Mouse (Mus musculus) ES-E14 (cell line): ENCODE results near the gene Trim23. TPM values are rescaled to one million over a fixed set of nuclear protein-coding genes. Genes with fewer than 3 reads are reported as not detected.
A peak's percentile ranks its signal among the peaks of the same experiment; 100 is the strongest.

Experiments
- DNase-seq: peaks from one replicate; pipeline ENCODE4 v3.0.0-alpha.2; 2013; ENCODE audit warnings: low read depth, low spot score
- H3K27ac ChIP-seq: 2 replicates; pipeline ENCODE4 v1.5.1; 2012; ENCODE audit warnings: low read depth, mild to moderate bottlenecking, low read length, moderate library complexity, mixed read lengths; ENCODE audit not compliant: poor library complexity, insufficient read depth, severe bottlenecking
- H3K36me3 ChIP-seq: 2 replicates; pipeline ENCODE4 v1.6.1; 2012; ENCODE audit warnings: mild to moderate bottlenecking, low read length, moderate library complexity, mixed read lengths; ENCODE audit not compliant: control insufficient read depth, poor library complexity, insufficient read depth, severe bottlenecking
- H3K4me1 ChIP-seq, 2 experiments: fragments of 150-350 bp in 1 of 2; sonication (generic) in 1 of 2; 2 replicates each; pipeline ENCODE4 v1.6.1; 2012; ENCODE audit warnings: low read length in 2 of 2, mild to moderate bottlenecking in 1 of 2, mixed read lengths in 1 of 2; ENCODE audit not compliant: control insufficient read depth in 2 of 2, insufficient read depth in 2 of 2, poor library complexity in 1 of 2
- H3K4me3 ChIP-seq, 2 experiments: fragments of 150-350 bp in 1 of 2; sonication (generic) in 1 of 2; 2 replicates each; pipeline ENCODE4 v1.5.1; 2012; ENCODE audit warnings: low read length in 2 of 2, low read depth in 1 of 2, mild to moderate bottlenecking in 1 of 2, mixed read lengths in 1 of 2; ENCODE audit not compliant: insufficient read depth in 1 of 2, poor library complexity in 1 of 2, severe bottlenecking in 1 of 2
- H3K9ac ChIP-seq: 2 replicates; pipeline ENCODE4 v1.6.1; 2012; ENCODE audit warnings: low read depth, mild to moderate bottlenecking, low read length, mixed read lengths; ENCODE audit not compliant: poor library complexity, insufficient read depth, severe bottlenecking
- H3K9me3 ChIP-seq: fragments of 150-350 bp; sonication (generic); 2 replicates; pipeline ENCODE4 v1.6.1; 2012; ENCODE audit warnings: low read depth, mild to moderate bottlenecking, low read length; ENCODE audit not compliant: control insufficient read depth, insufficient read depth
- CHD2 ChIP-seq: IDR thresholded peaks from 2 replicates; pipeline ENCODE4 v1.6.1; 2014; ENCODE audit warnings: mild to moderate bottlenecking, low read depth, low read length, inconsistent platforms
- HCFC1 ChIP-seq: IDR thresholded peaks from 2 replicates; pipeline ENCODE4 v1.6.1; 2012; ENCODE audit warnings: low read length, inconsistent platforms, borderline replicate concordance; ENCODE audit not compliant: insufficient read depth
- MAFK ChIP-seq: IDR thresholded peaks from 2 replicates; pipeline ENCODE4 v1.6.1; 2014; ENCODE audit warnings: mild to moderate bottlenecking, low read depth, low read length, inconsistent platforms; ENCODE audit not compliant: insufficient read depth
- ZC3H11A ChIP-seq: IDR thresholded peaks from 2 replicates; pipeline ENCODE4 v1.6.1; 2012; ENCODE audit warnings: low read depth, mild to moderate bottlenecking, inconsistent platforms, low read length, borderline replicate concordance
- ZNF384 ChIP-seq: IDR thresholded peaks from 2 replicates; pipeline ENCODE4 v1.6.1; 2012; ENCODE audit warnings: low read depth, low read length, inconsistent platforms
- in situ Hi-C, 2 experiments: fragments of 600-800 bp; cut with MboI; formaldehyde crosslinking; loops; one replicate each; pipeline ENCODE4 v1.15.1; 2025; ENCODE audit warnings: low sequenced_read_pairs in 2 of 2, inconsistent platforms in 1 of 2; ENCODE audit not compliant: unreplicated experiment in 2 of 2
- total RNA-seq: library from RNA; depleted of rRNA; stranded (reverse); fragments of 300-350 nt; gene quantifications from 2 replicates; pipeline ENCODE4 v1.2.3, GENCODE M21; 2012

Gene Trim23
- total RNA-seq, 1 experiment = 18.9 TPM

DNA sequence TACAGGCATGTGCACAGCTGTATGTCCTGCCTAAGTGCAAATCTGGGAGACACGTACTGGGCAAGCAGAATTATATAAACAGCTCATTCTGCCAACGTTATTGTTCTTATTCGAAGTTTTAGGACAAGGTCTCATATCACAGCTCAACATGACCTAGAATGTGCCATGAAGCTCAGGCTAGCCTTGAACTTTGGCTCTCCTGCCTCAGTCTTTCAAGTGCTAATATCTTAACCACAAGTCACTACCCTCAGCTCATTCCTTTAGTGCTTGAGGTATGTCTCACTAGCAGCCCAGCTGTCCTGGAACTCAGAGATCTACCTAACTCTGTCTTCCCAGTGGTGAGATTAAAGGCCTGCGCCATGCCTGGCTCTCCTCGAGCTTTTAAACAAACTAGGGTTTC is 6.9 kb upstream of the Trim23 start:
- in situ Hi-C loops = no loop called here
- H3K9me3 ChIP-seq = no peaks in the 10 kb centered on the region
- DNase-seq = no peak
- peaks cover 5% of the 10 kb centered on the region for H3K36me3 ChIP-seq
- TF ChIP-seq ZNF384 (no peak), MAFK (no peak), ZC3H11A (no peak), CHD2 (no peak), HCFC1 (no peak)
- no peak overlapping the region for H3K9ac ChIP-seq
- peaks cover 2 to 6% of the 10 kb centered on the region in 2 experiments; a peak in 2 of 4 replicates for H3K4me1 ChIP-seq
- no peak overlapping the region for H3K27ac ChIP-seq
- H3K4me3 ChIP-seq = no peak overlapping the region

DNA sequence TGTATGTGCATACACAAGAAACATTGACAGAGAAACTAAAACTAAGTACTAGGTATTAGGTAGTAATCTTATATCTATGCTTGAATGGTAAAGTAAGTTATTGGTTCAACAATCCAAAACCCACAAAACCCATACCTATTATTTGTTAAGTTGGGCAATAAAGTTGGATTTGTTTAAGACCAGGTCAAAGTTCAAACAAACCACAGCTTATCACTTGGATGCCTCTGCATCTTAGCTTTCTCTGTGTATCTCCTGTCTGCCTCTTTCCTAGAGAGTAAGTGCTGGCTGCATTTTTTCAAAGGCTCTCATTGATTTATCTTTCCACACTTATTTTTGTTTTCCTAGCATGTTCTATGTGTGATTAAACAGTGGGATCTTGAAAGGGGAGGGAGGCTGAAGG is 6.1 kb upstream of the Trim23 start:
- H3K4me3 ChIP-seq = no peak overlapping the region
- in situ Hi-C loops = no loop called here

GRCm38 (mm10) chr13:104176874-104177273 is 1.7 kb upstream of the Trim23 start:
- Histone ChIP-seq H3K9me3 (no peaks in the 10 kb centered on the region), H3K4me3 (peak overlapping the region; percentile 60 to 84), H3K9ac (peak overlapping the region; percentile 43; the same call in 1 of the 2 replicates), H3K4me1 (peaks cover 2 to 5% of the 10 kb centered on the region in 2 experiments; a peak in 2 of 4 replicates), H3K27ac (no peak overlapping the region), H3K36me3 (peaks cover 3% of the 10 kb centered on the region)
- TF ChIP-seq ZC3H11A (no peak), HCFC1 (no peak), MAFK (no peak), CHD2 (no peak), ZNF384 (no peak)
- in situ Hi-C loops = no loop called here
- DNase-seq = no peak

More for the DNA sequence above, 6.1 kb upstream of the Trim23 start:
- H3K36me3 ChIP-seq = peaks cover 5% of the 10 kb centered on the region
- H3K9ac ChIP-seq = no peak overlapping the region; the same call in 1 of the 2 replicates
- peaks cover 2 to 6% of the 10 kb centered on the region in 2 experiments; a peak in 2 of 4 replicates for H3K4me1 ChIP-seq
- H3K9me3 ChIP-seq = no peaks in the 10 kb centered on the region
- no peak for DNase-seq
- TF ChIP-seq HCFC1 (no peak), MAFK (no peak), ZNF384 (no peak), ZC3H11A (no peak), CHD2 (no peak)
- no peak overlapping the region for H3K27ac ChIP-seq

- peak within 1 kb of the TSS; percentile 89 for H3K27ac ChIP-seq
- peaks cover 0 to 2% of the 10 kb centered on the region in 2 experiments; a peak in 1 of 4 replicates for H3K4me1 ChIP-seq
- peak within 1 kb of the TSS; percentile 84 to 100 for H3K4me3 ChIP-seq
- H3K9ac ChIP-seq = peak within 1 kb of the TSS; percentile 99
- H3K36me3 ChIP-seq = peaks cover 3% of the 10 kb centered on the region
- no peaks in the 10 kb centered on the region for H3K9me3 ChIP-seq
- peak; percentile 83 for DNase-seq
- TF ChIP-seq ZNF384 (peak; percentile 92), MAFK (no peak), CHD2 (no peak), HCFC1 (peak; percentile 96), ZC3H11A (no peak)
- in situ Hi-C loops = no loop called here
Measured at GRCm38 (mm10) chr13:104177796-104178649, 574 bp upstream of the Trim23 start, which contains the start of gene Trappc13. TSS of gene Trappc13 (minus strand) at chr13:104178469.
